Mouse (Mus musculus): Measurements from ENCODE around the gene Cbfa2t2.

- TF ChIP-seq POLR2A (IDR thresholded peaks at IDR 0.05; ENCODE audit: low read depth, low read length) (no peak), CTCF (IDR thresholded peaks at IDR 0.05; ENCODE audit: borderline replicate concordance, insufficient read depth, low read length) (no peak)
These were observed 81.1 kb downstream of the Cbfa2t2 start for GRCm38 (mm10) chr2:154517424-154517823.
